Mouse (Mus musculus) neutrophil, adult 65 days (primary cell): ENCODE measurements around the gene Deup1. TPM values are rescaled to one million over a fixed set of nuclear protein-coding genes. Genes with fewer than 3 reads are reported as not detected.

Experiments
- total RNA-seq: library from RNA; stranded (reverse); gene quantifications from 2 replicates; pipeline ENCODE4 v1.2.4, GENCODE M21; 2023

Gene Deup1
- not detected in 2 replicates for total RNA-seq

DNA sequence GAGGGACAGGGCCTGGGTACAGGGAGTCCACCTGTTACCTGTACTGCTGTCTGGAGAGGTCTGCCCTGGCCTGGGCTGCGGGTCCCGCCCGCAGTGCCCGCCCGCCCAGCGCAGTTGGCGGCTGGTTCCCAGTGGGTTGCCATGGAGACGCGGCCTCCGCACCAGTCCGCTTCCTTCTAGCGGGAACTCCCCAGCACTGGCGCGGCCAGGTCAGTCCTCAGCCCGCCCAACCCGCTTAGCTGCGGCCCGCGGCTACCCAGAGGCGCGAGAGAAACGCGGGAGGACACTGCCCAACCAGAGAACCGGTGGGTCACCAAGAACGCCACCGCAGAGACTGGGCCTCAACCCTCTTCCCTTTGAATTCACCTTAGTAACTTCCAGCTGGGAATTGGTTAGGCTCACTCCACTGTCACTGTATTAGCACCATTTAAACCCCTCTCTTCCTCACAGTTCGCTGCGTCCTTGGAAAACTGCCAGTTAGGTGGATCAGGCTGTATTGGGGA lies at the start of gene Deup1:
Gene Deup1 (minus strand): TSS at position 149 of the 503 bp plus-strand sequence.

Other genes starting within 250 kb of the Deup1 start
- 1.5 and 2.6 TPM in 2 replicates for gene Smco4, start 134.5 kb downstream of the Deup1 start, total RNA-seq
- 17.4 and 18.1 TPM in 2 replicates for gene Slc36a4, start 81.8 kb upstream of the Deup1 start, total RNA-seq
- not detected in 2 replicates for gene Mtnr1b, start 246.6 kb upstream of the Deup1 start, total RNA-seq